16 mouse cellular contexts compared by ENCODE assay signal in genomic region chrX:142672701-142673100, GRCm38 (mm10).
"Had no signal": no experiment of that assay in that cellular context is flagged by ENCODE, and none has a peak within 500 bp of the region (broad histone marks: within the 10 kb centered on the region; RNA-seq: fewer than 3 reads in every experiment).

No protein-coding gene starts in this region.

- H3K4me1 ChIP-seq: neural tube, embryonic 13.5 days; neural tube, embryonic 15.5 days; stomach, embryonic 15.5 days had no signal

- H3K27me3 ChIP-seq: stomach, embryonic 15.5 days had no signal

- DNase-seq: retina, postnatal 1 day; right cerebral cortex, adult 18-20 months; right cerebral cortex, postnatal 14 days; right cerebral cortex, postnatal 25 days; right cerebral cortex, postnatal 4 days; spleen, adult 18-20 months; thymus, adult 18-20 months; thymus, adult 2 months; thymus, postnatal 14 days; thymus, postnatal 25 days; thymus, postnatal 36 days; thymus, postnatal 4 days had no signal

- H3K27ac ChIP-seq: neural tube, embryonic 13.5 days; neural tube, embryonic 15.5 days; stomach, embryonic 15.5 days; stomach, postnatal 0 days had no signal

- H3K9me3 ChIP-seq: neural tube, embryonic 13.5 days; neural tube, embryonic 15.5 days; stomach, embryonic 15.5 days had no signal

- H3K4me3 ChIP-seq: neural tube, embryonic 13.5 days; neural tube, embryonic 15.5 days; stomach, embryonic 15.5 days had no signal

- H3K9ac ChIP-seq: neural tube, embryonic 13.5 days; neural tube, embryonic 15.5 days; stomach, embryonic 15.5 days had no signal

- H3K36me3 ChIP-seq: neural tube, embryonic 13.5 days; neural tube, embryonic 15.5 days; stomach, embryonic 15.5 days had no signal

- H3K4me2 ChIP-seq: neural tube, embryonic 13.5 days; neural tube, embryonic 15.5 days; stomach, embryonic 15.5 days had no signal
